In the genomic region with DNA sequence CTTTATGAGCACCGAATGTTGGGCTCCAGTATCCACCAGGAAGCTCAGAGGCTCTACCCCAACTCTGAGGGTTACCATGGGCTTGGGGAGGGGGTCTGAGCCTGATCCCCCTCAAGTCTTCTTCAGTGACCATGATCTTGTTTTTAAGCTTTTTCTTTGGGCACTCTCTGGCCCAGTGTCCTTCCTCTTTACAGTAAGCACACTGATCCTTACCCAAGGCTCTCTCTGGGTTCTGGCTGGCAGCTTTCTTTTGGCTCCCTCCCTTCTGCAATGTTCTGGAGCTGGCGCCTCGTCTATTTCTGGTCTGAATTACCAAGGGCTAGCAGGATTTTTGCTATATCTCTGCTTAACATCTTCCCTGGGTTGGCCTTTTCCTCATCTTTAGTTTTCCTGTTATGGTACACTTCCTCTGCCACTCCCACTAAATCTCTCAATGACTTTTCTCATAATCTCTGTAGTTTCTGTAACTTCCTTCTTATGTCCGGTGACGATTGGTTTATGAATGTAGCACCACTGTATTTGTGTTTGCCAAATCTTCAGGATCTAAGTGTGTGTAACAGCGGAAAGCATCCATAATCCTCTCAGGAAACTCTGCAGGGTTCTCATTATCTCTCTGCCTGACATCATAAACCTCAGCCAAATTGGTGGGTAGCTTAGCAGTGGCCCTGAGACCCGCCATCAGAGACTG, we compare ENCODE assay signal across 19 mouse cellular contexts.
"Had no signal": no experiment of that assay in that cellular context is flagged by ENCODE, and none has a peak within 500 bp of the region (broad histone marks: within the 10 kb centered on the region; RNA-seq: fewer than 3 reads in every experiment).

No protein-coding gene starts in this region.

- H3K4me2 ChIP-seq: heart, embryonic 11.5 days; hindbrain, embryonic 13.5 days; hindbrain, embryonic 15.5 days; limb, embryonic 13.5 days; limb, embryonic 15.5 days; liver, embryonic 13.5 days; liver, embryonic 15.5 days had no signal

- H3K4me3 ChIP-seq: gastrocnemius, adult 2 months; heart, adult 2 months; hindbrain, embryonic 13.5 days; hindbrain, embryonic 15.5 days; limb, embryonic 13.5 days; limb, embryonic 15.5 days; liver, embryonic 13.5 days; liver, embryonic 15.5 days had no signal

- H3K27me3 ChIP-seq: hindbrain, embryonic 13.5 days; hindbrain, embryonic 15.5 days; limb, embryonic 13.5 days; limb, embryonic 15.5 days; liver, embryonic 13.5 days; liver, embryonic 15.5 days had no signal

- DNase-seq: gastrocnemius, adult 2 months; gastrocnemius, postnatal 10 days; gastrocnemius, postnatal 25 days; heart, adult 2 months; heart, postnatal 10 days; heart, postnatal 4 days; kidney, postnatal 10 days; layer of hippocampus, adult 9-11 months; layer of hippocampus, postnatal 36 days; left cerebral cortex, postnatal 4 days; liver, embryonic 13.5 days had no signal

- H3K36me3 ChIP-seq: hindbrain, embryonic 13.5 days; hindbrain, embryonic 15.5 days; limb, embryonic 13.5 days; limb, embryonic 15.5 days; liver, embryonic 13.5 days; liver, embryonic 15.5 days had no signal

- H3K4me1 ChIP-seq: hindbrain, embryonic 13.5 days; hindbrain, embryonic 15.5 days; limb, embryonic 15.5 days; liver, embryonic 15.5 days had no signal

- H3K9ac ChIP-seq: hindbrain, embryonic 13.5 days; hindbrain, embryonic 15.5 days; limb, embryonic 13.5 days; limb, embryonic 15.5 days; liver, embryonic 13.5 days; liver, embryonic 15.5 days had no signal

- H3K27ac ChIP-seq: gastrocnemius, adult 2 months; heart, adult 2 months; hindbrain, embryonic 13.5 days; hindbrain, embryonic 15.5 days; hindbrain, postnatal 0 days; limb, embryonic 13.5 days; limb, embryonic 15.5 days; liver, embryonic 13.5 days; liver, embryonic 15.5 days had no signal

- ATAC-seq: forebrain, embryonic 16.5 days; hindbrain, postnatal 0 days had no signal

- H3K9me3 ChIP-seq: hindbrain, embryonic 13.5 days; hindbrain, embryonic 15.5 days; limb, embryonic 13.5 days; limb, embryonic 15.5 days; liver, embryonic 13.5 days; liver, embryonic 15.5 days had no signal
